Mouse (Mus musculus): ENCODE data around the gene Gemin5.

DNA sequence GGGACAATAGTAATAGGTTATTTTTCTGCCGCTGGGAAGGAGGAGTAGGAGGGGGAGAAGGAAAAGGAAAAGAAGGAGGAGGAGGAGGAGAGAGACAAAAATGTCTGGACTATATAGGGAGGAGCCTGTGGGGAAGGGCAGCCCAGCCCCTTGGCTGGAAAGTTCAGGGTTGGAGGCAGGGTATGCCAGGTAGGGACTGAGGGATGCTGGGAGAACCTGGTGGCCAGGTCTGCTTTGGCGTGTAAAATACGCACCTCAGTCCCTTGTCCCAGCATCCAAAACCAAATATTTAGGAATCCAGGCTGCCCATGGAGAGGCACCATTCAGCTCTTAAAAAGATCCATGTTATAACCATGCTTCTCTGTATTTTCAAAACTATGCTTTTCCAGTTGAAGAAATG lies 66.2 kb downstream of the Gemin5 start:
- no peak for TF ChIP-seq POLR2A (IDR thresholded peaks at IDR 0.05; ENCODE audit: borderline replicate concordance, low read depth, low read length)
- no peak for TF ChIP-seq CTCF (IDR thresholded peaks at IDR 0.05; ENCODE audit: low read depth, low read length)

Measured in bone marrow macrophage, adult 2 months (primary cell).